Mouse (Mus musculus) cortical plate, adult 2 months (tissue): ENCODE results near the gene Mecr.

Experiments used
- CTCF ChIP-seq: fragments of 200-500 bp; IDR thresholded peaks from 2 replicates; pipeline ENCODE4 v1.5.1; 2011; ENCODE audit warnings: mild to moderate bottlenecking, control low read depth, low read length; ENCODE audit not compliant: insufficient read depth; ENCODE audit errors: extremely low read depth
- POLR2A ChIP-seq: fragments of 200-500 bp; IDR thresholded peaks from 2 replicates; pipeline ENCODE4 v1.6.1; 2011; ENCODE audit warnings: mild to moderate bottlenecking, low read length, control low read depth; ENCODE audit not compliant: insufficient read depth; ENCODE audit errors: extremely low read depth

DNA sequence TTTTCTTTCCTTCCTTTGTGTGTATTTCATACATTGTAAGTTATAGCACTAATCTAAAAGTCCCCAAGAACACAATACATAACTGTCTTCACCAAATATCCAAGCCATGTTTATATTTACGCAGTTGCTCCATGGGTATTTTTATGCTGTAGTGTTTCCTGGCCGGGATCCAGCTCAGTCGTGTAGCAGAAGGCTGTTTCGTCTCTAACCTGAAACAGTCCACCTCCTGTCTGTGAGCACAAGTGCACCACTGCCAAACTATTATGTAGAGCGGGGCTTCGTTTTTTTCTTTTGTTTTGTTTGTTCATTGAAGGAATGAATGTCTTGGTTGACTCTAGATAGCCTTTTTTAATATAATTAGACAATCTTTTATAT lies 55.9 kb downstream of the Mecr start:
- no peak for TF ChIP-seq CTCF
- TF ChIP-seq POLR2A = no peak
